Mouse (Mus musculus): ENCODE measurements at regions not wholly inside any gene's neighbourhood (a gene's known extent, or its start where the extent isn't known, plus 50 kb on each side); places are given as distances from the start of the nearest gene placed in this dataset.

DNA sequence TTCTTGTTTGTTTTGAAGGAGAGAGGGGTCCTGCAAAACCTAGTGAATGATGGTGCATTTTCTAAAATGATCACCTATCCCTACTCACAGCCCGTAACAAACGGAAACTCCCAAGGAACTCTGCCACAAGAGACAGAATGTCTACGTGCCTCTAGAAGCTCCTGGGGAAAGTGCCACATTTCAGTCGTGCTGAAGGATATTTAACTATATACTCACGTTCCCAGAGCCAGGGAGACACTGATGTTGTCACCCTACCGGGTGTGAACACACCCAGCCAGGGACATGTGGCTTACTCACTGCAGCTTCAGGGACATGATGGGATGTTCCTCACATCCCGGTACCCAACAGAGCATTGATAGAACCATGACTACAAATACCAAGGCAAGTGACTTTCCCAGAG is 456.7 kb downstream of the Irx1 start:
- no peak for DNase-seq (ENCODE audit: low spot score)

DNA sequence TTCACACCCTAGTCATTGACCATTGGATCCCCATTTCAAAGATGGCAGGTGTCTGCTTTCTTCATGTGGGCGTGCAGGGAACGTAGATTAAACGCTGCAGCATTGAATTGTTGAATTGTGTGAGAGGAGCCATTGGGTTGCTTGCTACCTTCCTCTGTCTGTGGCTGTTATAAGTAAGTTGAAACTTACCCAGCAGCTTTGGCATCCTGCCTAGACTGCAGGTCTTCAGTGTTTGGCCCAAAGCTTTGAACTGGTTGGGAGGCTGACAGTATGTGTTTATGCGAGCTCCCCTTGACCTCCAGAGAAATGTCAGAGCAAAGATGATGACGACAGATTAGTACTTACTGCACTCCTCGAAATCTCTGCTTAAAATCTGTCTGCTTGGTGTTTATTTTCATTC is 473.8 kb downstream of the Irx1 start:
- no peak for DNase-seq (ENCODE audit: low spot score)

DNA sequence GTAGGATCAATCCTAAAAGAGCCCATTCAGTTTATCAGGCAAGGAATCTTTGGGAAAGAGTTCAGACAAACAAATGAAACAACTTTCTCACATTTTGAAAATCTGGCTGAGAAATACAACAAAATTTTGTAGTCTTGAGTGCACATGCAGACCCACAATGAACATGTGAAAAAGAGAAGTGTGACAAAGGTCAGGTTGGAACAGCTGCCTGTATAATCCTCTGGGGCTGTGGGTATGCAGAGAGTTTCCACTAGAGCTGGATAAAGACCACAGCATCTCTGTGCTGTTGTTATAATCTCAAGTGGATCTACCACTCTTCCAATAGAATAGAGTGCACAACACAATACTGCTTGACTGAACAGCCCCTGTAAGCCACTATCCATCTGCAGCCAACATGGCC is 482.3 kb downstream of the Irx1 start:
- no peak for DNase-seq (ENCODE audit: low spot score)

DNA sequence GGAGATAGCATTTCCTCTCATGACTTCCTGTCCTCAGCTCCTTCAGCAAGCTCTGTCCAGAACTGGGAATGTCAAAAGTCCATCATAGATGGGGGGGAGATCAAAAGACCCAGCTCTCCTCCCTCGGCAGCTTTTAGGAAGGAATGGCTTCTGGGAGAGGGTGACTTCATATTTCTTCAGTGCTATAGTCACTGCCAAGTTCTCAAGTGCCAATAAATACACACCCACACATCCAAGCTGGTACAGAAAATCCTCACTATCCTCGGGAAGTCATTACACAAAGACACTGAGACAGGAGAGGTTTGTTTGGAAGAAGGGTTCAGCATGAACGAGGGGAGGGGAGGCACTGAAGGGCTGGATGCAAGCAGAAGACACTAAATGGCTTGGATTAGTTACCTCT is 502.0 kb downstream of the Irx1 start:
- DNase-seq (ENCODE audit: low spot score): no peak

DNA sequence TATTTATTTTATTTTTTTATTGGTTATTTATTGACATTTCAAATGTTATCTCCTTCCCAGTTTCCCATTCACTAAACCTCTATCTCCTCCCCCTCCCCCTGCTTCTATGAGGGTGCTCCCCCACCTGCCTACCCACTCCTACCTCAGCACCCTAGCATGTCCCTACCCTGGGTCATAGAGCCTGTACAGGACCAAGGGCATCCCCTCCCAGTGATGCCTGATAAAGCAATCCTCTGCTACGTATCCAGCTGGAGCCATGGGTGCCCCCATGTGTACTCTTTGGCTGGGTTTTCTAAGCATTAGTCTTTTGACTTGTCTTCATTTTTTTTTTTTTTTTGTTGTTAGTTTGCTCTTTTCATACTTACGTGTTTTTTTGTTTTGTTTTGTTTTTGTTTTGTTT is 502.9 kb downstream of the Irx1 start:
- no peak for DNase-seq (ENCODE audit: low spot score)

DNA sequence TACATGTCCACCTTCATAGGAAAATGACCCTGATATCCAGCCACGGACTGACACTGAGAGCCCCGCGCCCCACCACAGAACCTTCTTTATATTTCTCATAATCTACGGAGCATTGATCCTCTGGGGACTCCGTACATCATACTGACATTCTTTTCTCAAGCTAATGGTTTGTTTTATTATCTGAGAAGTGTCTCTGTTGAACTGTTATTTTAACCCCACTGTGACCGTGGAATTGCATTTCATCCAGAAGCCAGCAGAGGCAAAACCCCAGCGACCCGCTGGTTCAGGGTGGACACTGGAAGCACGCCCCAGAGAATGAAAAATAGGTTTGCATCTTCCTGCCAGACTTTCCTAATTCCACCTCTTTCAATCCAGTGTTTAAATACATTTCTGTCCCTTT is 503.4 kb downstream of the Irx1 start:
- no peak for DNase-seq (ENCODE audit: low spot score)

DNA sequence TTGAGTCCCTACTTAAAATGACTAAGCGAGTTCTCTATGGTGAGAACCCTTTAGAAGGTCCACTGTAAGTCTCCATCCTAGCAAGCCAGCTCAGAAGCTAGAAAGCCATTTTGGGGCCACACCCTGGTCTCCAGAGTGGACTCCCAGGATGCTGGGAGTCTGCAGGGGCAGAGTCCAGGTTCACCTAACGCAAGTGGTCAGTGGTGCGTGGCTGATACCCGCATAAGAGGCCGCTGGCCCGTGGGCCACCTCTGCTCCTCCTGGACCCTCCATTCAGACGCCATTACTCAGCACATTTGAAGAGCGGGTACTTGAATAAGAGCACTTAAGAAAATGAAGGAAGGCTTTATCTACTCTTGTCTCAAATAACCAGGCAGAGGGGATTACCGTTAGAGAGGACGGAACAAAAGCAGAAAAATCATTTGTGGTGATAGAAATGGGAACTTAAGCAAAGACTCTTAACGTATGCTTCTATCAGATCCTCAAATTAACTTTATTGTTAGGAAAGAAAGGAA is 504.4 kb downstream of the Irx1 start:
- DNase-seq (ENCODE audit: low spot score): no peak

DNA sequence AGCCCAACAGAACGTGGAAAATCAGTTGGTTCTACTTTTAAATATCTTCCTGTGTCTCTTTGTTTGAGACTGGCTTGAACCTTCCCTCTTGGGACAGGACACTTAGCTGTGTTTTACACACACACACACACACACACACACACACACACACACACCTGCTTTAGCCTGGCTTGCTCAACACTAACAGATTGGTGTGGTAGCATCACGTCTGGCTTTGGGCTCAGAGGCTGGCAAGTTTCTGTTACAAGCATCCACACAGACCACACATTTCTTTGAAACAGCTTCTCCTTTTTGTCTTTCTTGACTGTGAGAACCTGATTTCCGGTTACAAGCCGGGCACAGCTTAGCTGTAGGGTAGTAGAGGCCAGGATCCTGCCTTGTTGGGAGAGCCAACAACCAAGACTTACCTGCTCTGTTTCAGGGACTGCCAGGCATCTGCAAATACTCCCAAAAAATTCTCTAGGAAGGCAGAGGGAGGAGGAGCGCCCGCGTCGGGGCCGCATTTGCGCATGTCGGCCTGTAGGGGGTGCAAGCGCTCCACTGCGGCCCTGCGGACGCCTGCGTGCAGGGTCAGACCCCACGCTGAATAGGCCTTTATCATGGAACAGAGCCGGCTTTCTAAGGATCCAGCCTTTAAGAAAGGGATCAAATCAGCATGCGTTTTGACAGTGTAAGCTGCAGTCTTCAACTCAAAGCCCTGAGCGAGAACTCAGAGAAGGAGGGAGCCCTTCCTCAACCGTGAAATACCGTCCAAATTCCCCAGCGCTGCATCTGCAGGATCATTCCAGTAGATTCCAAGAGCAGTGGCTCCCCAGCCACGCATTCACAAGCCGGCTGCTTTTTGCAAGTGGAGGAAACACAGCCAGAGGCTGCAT is 505.2 kb downstream of the Irx1 start:
- DNase-seq (ENCODE audit: low spot score): peak; percentile 49

DNA sequence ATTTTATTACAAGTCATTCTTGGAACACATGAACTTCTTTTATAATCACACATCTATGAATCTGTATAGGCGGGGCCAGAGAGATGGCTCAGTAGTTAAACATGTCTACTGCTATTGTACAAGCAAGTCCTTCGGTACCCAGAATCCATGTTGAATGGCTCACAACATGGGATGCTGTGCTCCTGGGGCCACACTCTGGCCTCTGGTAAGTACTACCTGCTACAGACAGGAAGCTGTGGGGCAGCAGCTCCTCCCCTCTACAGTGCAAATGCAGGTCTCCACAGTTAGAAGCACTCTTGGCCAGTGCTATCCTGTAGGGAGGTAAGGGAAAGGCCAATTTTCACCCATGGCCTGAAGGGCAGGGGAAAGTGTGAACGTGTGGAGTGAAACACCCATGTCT is 506.0 kb downstream of the Irx1 start:
- no peak for DNase-seq (ENCODE audit: low spot score)

DNA sequence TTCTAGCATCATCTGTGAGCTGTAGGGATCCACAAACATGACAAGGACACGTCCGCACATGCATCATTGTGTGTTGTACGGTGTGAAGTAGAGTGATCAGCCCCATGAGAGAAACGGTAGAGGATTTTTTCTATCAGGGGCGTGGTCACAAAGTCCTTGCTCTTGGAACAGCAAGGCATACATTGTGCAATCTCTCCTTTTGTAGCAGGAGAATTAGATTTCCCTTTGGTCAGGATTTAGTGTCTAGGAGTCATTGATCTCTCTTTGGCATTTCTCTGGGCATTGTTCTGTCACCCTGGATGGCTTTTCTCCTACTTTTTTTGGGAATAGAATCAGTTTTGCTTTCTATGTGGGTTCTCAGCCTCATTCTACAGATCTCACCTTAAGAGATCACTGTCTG is 511.3 kb downstream of the Irx1 start:
- DNase-seq (ENCODE audit: low spot score): no peak

DNA sequence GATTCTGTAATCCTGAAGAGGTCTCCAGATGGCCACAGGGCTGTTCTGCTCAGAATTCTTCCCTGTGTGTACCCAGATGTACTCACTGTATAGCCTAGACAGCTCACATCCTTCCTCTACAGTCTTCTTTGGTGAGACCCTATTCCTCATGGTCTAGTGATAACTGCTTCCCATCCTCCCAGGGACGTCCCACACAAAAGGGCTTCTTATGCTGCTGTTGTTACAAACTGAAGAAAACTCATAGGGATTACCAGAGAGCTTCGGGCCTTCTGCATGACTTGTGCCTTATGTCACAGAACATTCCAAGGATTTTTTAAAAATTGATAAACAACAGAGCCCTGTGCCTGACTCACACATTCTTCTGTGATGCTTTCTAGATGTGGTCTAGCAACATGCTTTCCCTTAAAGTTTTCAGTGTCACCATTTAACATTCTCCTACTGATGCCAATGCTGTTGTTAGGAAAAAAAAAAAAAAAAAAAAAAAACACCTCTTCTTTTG is 525.9 kb downstream of the Irx1 start:
- DNase-seq (ENCODE audit: low spot score): no peak

DNA sequence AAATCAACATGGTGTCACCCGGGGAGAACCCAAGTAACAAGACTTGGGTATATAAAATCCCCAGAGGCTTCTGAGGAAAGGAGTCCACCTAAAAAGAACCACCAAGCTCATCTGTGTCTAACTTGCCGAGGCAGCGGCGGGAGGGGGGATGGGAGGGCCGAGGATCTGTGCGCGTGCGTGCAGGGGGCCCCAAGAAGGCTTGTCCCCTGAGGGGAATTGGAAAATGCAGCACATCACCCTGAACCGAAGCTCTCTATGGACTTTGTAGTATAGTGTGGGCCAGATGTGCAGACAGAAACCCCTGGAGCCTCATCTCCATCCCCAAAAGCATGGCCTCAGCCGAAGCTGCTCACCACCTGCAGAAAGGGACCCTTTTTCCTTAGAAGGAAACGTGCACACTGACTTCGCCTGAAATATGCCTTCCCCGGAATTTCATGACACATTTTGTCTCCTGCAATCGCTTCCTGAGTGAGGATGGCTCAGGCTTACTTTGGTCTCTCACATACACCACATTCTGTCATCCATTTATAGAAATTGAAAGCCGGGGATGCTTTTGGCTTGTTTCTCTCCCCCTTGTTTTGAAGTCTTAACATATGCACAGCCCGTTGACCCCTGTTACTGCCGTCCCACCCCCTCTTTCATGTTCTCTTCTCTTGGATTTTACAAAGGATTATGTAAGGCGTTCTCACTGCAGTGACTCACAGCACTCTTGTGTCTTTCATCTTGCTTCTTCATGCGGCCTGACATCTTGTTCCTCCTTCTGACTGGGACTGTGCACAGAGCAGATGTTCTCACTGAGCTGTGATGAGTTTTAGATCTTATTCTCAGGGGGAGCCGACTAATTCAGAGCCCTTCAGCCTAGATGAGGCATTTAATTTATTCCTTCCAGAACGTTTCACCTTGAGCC is 559.6 kb downstream of the Irx1 start:
- no peak for DNase-seq (ENCODE audit: low spot score)

DNA sequence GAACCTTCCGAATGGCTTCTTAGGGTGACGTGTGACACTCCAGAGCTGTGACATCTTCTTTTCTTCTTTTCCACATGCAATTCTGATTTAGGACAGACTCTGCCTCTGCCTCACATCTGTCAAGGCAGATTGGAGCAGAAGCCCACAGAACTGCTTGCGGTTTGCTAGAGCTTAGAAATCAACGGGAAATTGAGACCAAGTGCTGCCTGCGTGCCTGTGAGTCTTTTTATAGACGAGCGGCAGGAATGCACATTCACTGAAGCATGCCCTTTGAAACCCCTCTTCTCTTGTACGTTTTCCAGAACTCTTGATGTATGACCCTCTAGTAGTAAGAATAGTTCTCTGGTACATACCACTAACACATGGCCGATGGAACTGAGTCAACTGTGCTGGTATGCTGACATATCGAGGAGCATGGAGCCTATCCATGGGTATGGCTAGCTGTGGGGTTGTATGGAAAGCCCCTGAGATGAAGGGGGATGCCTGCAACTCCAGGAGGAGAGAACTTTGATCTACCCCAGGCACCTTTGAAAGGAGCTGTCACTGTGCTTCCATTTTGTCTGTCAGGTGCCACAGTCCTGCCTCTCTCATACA is 552.2 kb upstream of the Adamts16 start:
- no peak for DNase-seq (ENCODE audit: low spot score)

DNA sequence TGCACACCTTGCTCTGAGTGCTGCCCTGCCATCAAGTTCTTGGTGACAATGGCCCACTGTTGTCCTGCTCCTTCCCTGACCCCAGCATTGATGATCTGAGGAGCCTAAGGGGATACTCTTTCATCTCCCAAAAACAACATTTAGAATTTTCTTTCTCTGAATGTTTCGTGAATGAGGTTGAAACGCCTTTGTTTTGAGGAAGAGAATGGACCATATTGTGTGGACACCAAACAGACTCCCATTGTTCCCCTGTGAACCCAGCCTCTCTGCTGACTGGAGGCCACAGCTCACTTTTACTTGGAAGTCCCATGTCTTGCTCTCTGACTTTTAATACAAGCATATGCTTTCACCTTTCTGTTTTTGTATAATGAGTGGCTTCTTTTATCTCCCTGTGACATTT is 537.0 kb upstream of the Adamts16 start:
- no peak for DNase-seq (ENCODE audit: low spot score)

DNA sequence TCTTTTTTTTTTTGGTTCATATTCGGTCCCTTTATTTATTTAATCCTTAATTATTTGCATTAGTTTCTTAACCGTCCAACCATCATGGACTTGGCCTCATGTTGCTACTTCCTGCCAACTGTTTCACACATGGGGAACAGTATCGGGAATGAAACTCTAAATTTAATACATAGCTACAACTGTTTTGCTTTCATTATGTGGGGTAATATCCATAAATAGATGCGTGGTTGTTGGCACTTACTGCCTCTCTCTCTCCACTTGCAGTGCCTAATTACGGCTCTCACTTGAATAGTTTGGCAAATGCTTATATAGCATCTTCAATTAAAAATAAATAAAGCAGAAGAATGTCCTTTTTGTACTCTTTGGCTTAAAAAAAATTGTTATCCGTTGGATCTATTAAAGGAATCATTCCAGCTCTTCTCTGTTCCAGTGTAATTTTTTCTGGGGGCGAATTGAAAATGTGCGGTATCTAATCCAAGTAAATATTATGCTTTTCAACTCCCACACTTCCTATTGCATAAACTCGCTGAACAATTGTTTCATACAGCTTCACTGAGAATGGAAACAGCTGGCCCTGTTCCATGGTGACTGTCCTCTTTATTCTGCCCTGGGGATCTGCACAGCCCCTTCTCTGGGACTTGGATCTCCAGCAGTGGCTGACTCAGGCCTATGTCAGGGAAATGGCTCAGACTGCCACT is 534.4 kb upstream of the Adamts16 start:
- DNase-seq (ENCODE audit: low spot score): no peak

DNA sequence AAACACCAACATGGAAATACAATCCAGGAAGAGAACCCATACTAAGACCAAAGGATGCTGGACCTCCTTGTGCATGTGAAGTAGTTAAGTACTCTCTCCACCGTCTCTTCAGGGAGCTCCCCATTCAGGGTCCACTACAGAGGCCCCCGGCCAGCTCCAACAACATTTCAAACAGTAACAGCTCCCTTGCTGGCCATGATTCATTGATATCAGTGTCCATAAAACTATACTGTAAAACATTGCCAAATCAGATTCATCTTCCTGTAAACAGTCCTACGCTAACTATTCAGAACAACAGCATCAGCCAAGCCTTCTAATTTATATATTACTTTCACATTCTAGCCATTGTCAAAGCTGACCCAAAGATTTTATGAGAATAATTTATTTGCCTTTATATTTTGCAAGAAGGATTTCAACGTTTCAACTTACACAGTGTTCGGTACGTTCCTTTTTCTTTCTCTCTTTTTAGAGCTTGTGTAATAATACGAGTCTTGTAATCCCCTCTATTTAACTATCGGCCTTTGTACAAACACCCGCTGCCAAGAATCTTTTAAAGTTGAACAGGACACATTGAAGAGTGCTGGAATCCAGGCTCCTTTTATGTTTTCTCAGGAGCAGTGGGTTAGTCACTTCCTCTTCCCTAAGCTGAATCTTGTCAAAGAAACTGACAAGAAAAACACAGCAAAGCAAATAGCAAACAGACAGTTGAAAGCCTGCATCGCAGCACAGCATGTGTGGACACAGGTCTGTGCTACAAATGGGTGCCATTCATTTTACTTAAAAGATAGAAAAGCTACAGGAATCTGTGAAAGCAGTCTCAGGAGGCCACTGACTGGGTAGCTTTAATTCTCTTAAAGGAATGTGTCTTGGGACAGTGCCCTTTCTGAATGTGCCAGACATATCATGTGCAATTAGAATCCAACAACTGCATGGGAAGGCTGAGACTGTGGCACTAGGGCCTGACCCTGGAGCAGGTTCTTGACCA is 531.4 kb upstream of the Adamts16 start:
- DNase-seq (ENCODE audit: low spot score): no peak

DNA sequence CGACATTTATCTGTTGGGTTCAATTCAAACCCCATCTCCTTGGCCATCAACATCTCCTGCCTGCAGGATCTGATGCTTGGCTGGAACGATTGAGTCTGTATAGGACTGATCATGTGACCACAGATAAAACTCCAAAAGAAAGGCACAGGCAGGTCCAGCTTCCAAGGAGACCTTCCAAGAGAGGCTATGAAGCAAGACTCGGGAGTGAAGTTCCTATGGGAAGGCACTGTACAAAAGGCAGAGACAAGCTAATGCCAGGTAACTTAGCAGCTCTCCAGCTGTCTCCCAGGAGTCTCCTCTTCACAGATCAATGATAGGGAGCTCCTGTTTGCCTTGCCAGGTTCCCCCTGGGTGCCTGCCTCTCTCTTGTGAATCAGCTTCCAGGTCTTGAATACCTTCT is 528.2 kb upstream of the Adamts16 start:
- no peak for DNase-seq (ENCODE audit: low spot score)

DNA sequence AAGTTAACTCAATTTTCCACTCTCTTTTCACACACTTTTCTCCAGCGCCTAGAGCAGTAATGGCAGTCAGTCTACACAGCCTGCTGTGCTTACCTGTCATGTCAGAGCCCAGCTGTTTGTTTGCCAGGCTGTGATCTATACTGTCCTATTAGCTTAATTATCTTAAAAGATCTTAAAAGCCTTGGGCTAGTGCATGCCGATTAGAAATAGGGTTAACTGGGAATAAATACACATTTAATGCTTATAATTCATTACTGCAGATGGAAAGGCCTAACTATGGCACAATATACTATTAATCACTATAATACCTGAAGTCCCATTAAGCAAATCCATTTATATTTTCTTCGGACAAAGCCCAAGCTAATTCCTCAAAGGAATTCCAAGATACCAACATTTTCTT is 523.6 kb upstream of the Adamts16 start:
- no peak for DNase-seq (ENCODE audit: low spot score)

DNA sequence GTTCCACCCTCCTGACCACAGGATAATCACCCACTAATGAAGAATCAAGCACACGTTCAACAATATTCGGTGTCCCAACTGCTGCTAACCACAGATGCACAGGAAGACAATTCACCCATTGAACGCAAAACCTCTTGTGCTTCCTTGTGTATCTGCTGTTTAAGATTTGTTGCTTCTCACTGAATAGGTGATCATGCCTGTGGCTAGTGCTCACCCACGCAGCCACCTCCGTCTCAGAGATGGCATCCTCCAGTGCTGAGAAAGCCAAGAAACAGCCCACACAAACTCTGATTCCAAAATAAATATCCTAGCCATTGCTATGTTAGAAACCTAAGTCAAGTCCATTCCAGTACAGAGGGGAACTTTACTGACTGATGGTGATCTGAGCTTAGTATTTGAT is 520.7 kb upstream of the Adamts16 start:
- no peak for DNase-seq (ENCODE audit: low spot score)

DNA sequence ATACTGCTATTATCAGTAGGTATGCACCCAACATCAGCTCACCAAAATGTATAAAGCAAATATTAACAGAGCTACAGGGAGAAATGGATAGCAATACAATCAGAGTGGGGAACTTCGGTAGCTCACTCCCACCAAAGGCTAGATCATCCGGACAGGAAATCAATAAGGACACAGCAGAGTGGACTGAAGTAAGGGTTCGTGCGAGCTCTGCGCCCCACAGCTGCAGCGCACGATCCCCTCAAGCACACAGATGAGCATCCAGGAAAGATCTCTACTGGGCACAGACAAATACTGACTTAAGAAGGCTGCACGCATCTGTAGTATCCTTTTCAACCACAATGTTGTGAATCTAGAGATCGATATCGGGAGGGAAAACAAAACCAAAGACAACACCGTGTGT is 517.5 kb upstream of the Adamts16 start:
- no peak for DNase-seq (ENCODE audit: low spot score)

DNA sequence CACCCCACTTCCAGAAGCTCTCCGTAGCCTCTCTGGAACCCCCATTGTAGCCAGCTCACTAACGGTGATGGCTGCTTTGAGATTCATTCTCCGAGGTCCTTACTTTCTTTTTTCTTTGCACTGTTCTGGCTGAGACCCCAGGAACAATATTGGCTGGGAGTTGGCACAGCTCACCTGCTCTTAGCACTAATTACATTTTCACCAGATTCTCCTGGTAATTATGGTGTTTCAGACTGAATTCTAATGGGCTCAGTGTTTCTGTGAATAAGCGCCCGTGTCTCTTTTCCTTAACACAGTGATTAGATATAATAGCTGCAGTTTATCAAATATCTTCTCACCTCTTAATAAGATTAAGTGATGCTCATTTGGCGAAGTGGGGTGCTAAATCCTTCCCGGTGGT is 509.2 kb upstream of the Adamts16 start:
- DNase-seq (ENCODE audit: low spot score): no peak
